13 mouse cellular contexts compared by ENCODE assay signal in the genomic region with DNA sequence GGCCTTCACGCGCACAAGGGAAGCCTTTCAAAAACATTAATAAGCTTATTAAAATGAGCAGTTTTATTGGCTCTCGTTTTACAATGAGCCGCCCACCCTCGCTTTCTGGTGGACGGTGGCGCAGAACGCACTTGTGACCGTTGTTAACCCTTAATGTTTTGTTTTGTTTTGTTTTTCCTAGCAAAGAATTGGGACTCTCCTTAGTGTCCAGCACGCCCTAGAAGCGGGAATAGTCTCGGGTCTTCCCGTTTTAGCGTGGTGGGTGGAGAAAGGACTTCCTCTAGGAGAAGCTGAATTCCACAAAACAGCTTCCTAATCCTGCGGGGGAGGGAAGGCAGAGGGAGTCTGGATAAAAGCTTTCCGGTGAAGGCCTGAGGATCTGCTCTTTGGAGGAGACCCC. TPM values are rescaled to one million over a fixed set of nuclear protein-coding genes. Genes with fewer than 3 reads are reported as not detected.
DNase-seq lines count a peak whose midpoint lies in the region; ATAC-seq and TF ChIP-seq lines count a peak whose summit lies in the region.
"Had no signal": no experiment of that assay in that cellular context is flagged by ENCODE, and none has a peak within 500 bp of the region (broad histone marks: within the 10 kb centered on the region; RNA-seq: fewer than 3 reads in every experiment).

No protein-coding gene starts in this region.

- H3K9ac ChIP-seq in lung, embryonic 15.5 days = no peak overlapping the region
- H3K9ac ChIP-seq in intestine, postnatal 0 days (ENCODE audit: low read depth, low read length) = no peak overlapping the region
- H3K9ac ChIP-seq in neural tube, embryonic 15.5 days (replicated peaks) = no peak overlapping the region

- H3K36me3 ChIP-seq in lung, embryonic 15.5 days = no peaks in the 10 kb centered on the region
- no peaks in the 10 kb centered on the region for H3K36me3 ChIP-seq in intestine, postnatal 0 days (ENCODE audit: control insufficient read depth, insufficient read depth)
- no peaks in the 10 kb centered on the region for H3K36me3 ChIP-seq in neural tube, embryonic 15.5 days

- DNase-seq in heart, adult 11 months = peak; percentile 46
- DNase-seq in heart, postnatal 14 days = no peak
- no peak for DNase-seq in lung, adult 18-20 months
- no peak for DNase-seq in urinary bladder, adult 2 months (ENCODE audit: low spot score)
- DNase-seq in spleen, postnatal 14 days (ENCODE audit: low spot score in 2 of 2) = no peak
- DNase-seq: thymus, adult 2 months had no signal

- no peak overlapping the region for H3K27ac ChIP-seq in lung, embryonic 15.5 days
- H3K27ac ChIP-seq in intestine, postnatal 0 days (ENCODE audit: low read depth, low read length) = no peak overlapping the region
- no peak overlapping the region for H3K27ac ChIP-seq in neural tube, embryonic 15.5 days (replicated peaks)

- no peaks in the 10 kb centered on the region for H3K9me3 ChIP-seq in lung, embryonic 15.5 days
- no peaks in the 10 kb centered on the region for H3K9me3 ChIP-seq in intestine, postnatal 0 days (ENCODE audit: control insufficient read depth)
- no peaks in the 10 kb centered on the region for H3K9me3 ChIP-seq in neural tube, embryonic 15.5 days (replicated peaks)

- intact Hi-C loops in heart, postnatal 14 days (cut with DNase I) = no loop called here

- H3K4me1 ChIP-seq in lung, embryonic 15.5 days = no peaks in the 10 kb centered on the region
- no peaks in the 10 kb centered on the region for H3K4me1 ChIP-seq in intestine, postnatal 0 days (replicated peaks; ENCODE audit: control insufficient read depth, insufficient read depth, low read length)
- no peaks in the 10 kb centered on the region for H3K4me1 ChIP-seq in neural tube, embryonic 15.5 days

- TF ChIP-seq CTCF in intestine, postnatal 0 days (IDR thresholded peaks at IDR 0.05; ENCODE audit: low read depth) = no peak

- no peak for ATAC-seq in lung, embryonic 15.5 days (ENCODE audit: borderline replicate concordance, extremely low read depth, low FRiP score, low TSS enrichment)
- no peak for ATAC-seq in intestine, postnatal 0 days
- ATAC-seq in neural tube, embryonic 15.5 days (ENCODE audit: low FRiP score) = no peak

- H3K4me2 ChIP-seq in lung, embryonic 15.5 days = peak overlapping the region; percentile 19; the same call in 1 of the 2 replicates
- H3K4me2 ChIP-seq in intestine, postnatal 0 days (replicated peaks; ENCODE audit: low read depth) = peak overlapping the region; percentile 49
- peak overlapping the region; percentile 20 for H3K4me2 ChIP-seq in neural tube, embryonic 15.5 days

- H3K4me3 ChIP-seq in lung, embryonic 15.5 days = 0 out of 2 replicates have a peak overlapping the region, but pooled peaks have one; percentile 3
- H3K4me3 ChIP-seq in intestine, postnatal 0 days (ENCODE audit: low read depth, low read length) = no peak overlapping the region
- no peak overlapping the region for H3K4me3 ChIP-seq in neural tube, embryonic 15.5 days (replicated peaks)

- WGBS in lung, embryonic 15.5 days = under 1% methylated on average over 16 of the region's 16 CpGs
- WGBS in intestine, postnatal 0 days = 2% methylated on average over 16 of the region's 16 CpGs
- WGBS in neural tube, embryonic 15.5 days = under 1% methylated on average over 16 of the region's 16 CpGs

- peaks cover 99% of the 10 kb centered on the region for H3K27me3 ChIP-seq in lung, embryonic 15.5 days
- peaks cover 61% of the 10 kb centered on the region for H3K27me3 ChIP-seq in intestine, postnatal 0 days (replicated peaks; ENCODE audit: control insufficient read depth, insufficient read depth, low read length)
- peaks cover 96% of the 10 kb centered on the region for H3K27me3 ChIP-seq in neural tube, embryonic 15.5 days (replicated peaks)

RNA-seq across cellular contexts. Expression of a gene that starts 9.5 kb away (rescaled TPM):
- total RNA-seq in heart, postnatal 14 days (2021) = not detected
- not detected in 2 replicates for polyA plus RNA-seq in lung, embryonic 15.5 days (2015; fragmentation: Nextera tagmentation; extraction: Ambion mirVana)
- polyA plus RNA-seq in intestine, postnatal 0 days (2015; fragmentation: Nextera tagmentation; extraction: Ambion mirVana) = 0.89 and 1.4 TPM in 2 replicates
- 0.23 and 0.82 TPM in 2 replicates for polyA plus RNA-seq in neural tube, embryonic 15.5 days (2015; fragmentation: Nextera tagmentation; extraction: Ambion mirVana)
- not detected in 2 replicates for polyA plus RNA-seq in urinary bladder, adult 2 months (2012; rRNA removed)
- total RNA-seq: left cerebral cortex, postnatal 36 days; monocyte, adult 5-6 weeks had no signal
- polyA plus RNA-seq: cortical plate, adult 2 months; kidney, embryonic 14.5 days; thymus, adult 2 months had no signal

RNA-seq across cellular contexts. Expression of a gene that starts 46.9 kb away (rescaled TPM):
- total RNA-seq in heart, postnatal 14 days (2021) = 10 to 100 TPM; 63.6 to 66.6 TPM
- polyA plus RNA-seq in lung, embryonic 15.5 days (2015; fragmentation: Nextera tagmentation; extraction: Ambion mirVana) = 64.1 and 65.3 TPM in 2 replicates
- polyA plus RNA-seq in intestine, postnatal 0 days (2015; fragmentation: Nextera tagmentation; extraction: Ambion mirVana) = 40.8 and 43.4 TPM in 2 replicates
- 56.5 and 63.7 TPM in 2 replicates for polyA plus RNA-seq in neural tube, embryonic 15.5 days (2015; fragmentation: Nextera tagmentation; extraction: Ambion mirVana)
- polyA plus RNA-seq in urinary bladder, adult 2 months (2012; rRNA removed) = 49.1 and 52.4 TPM in 2 replicates
